Mouse (Mus musculus) midbrain, postnatal 0 days (tissue): Measurements from ENCODE around the gene Tmod2. TPM values are rescaled to one million over a fixed set of nuclear protein-coding genes. Genes with fewer than 3 reads are reported as not detected.
"Not testable (repeated sequence)": the region's sequence is repeated elsewhere in the genome, so short reads cannot be mapped to it uniquely, and the experiment has no call there.

ENCODE experiments used
- ATAC-seq: fragments of 200-750 bp; cut with Nextera tagmentation; 2 replicates; pipeline ENCODE4 v1.8.0; 2017; ENCODE audit warnings: moderate number of reproducible peaks, mild to moderate bottlenecking, moderate TSS enrichment, moderate library complexity; ENCODE audit not compliant: low FRiP score
- DNase-seq: peaks from one replicate; pipeline ENCODE4 v3.0.0-alpha.2; 2015; ENCODE audit warnings: low spot score
- H3K27ac ChIP-seq: fragments of 300-500 bp; sonication (generic); 2 replicates; pipeline ENCODE4 v1.5.1; 2014; ENCODE audit warnings: low read depth, mild to moderate bottlenecking, low read length, mixed read lengths
- H3K27me3 ChIP-seq: fragments of 300-500 bp; sonication (generic); 2 replicates; pipeline ENCODE4 v1.6.1; 2014; ENCODE audit warnings: low read length, control low read depth, mixed read lengths; ENCODE audit not compliant: insufficient read depth
- H3K36me3 ChIP-seq: fragments of 300-500 bp; sonication (generic); 2 replicates; pipeline ENCODE4 v1.6.1; 2014; ENCODE audit warnings: low read length, control low read depth, mixed read lengths; ENCODE audit not compliant: insufficient read depth
- H3K4me1 ChIP-seq: fragments of 300-500 bp; sonication (generic); 2 replicates; pipeline ENCODE4 v1.6.1; 2014; ENCODE audit warnings: mild to moderate bottlenecking, control low read depth, antibody characterized with exemption, low read length, mixed read lengths; ENCODE audit not compliant: insufficient read depth
- H3K4me2 ChIP-seq: fragments of 300-500 bp; sonication (generic); 2 replicates; pipeline ENCODE4 v1.6.1; 2014; ENCODE audit warnings: low read depth, mild to moderate bottlenecking, low read length, mixed read lengths; ENCODE audit not compliant: poor library complexity, severe bottlenecking
- H3K4me3 ChIP-seq: fragments of 300-500 bp; sonication (generic); 2 replicates; pipeline ENCODE4 v1.5.1; 2014; ENCODE audit warnings: low read depth, mild to moderate bottlenecking, low read length, moderate library complexity
- H3K9ac ChIP-seq: fragments of 300-500 bp; sonication (generic); replicated peaks from 2 replicates; pipeline ENCODE4 v1.6.1; 2014; ENCODE audit warnings: mild to moderate bottlenecking, low read length, moderate library complexity, mixed read lengths; ENCODE audit not compliant: poor library complexity, severe bottlenecking
- H3K9me3 ChIP-seq: fragments of 300-500 bp; sonication (generic); 2 replicates; pipeline ENCODE4 v1.6.1; 2016; ENCODE audit warnings: low read length, control low read depth
- CTCF ChIP-seq: IDR thresholded peaks from 2 replicates; pipeline ENCODE4 v1.5.1; 2016; ENCODE audit warnings: antibody characterized with exemption, mild to moderate bottlenecking
- WGBS: fragments of 180-500 bp; shearing (Covaris S2); extraction: QIAGEN DNeasy Blood & Tissue Kit; methylation state at CpG from one replicate; pipeline ENCODE4 v1.1.7; 2014; 5-methylcytosine and 5-hydroxymethylcytosine counted together
- polyA plus RNA-seq: library from polyadenylated mRNA; unstranded; fragments of >200 nt; fragmentation: Nextera tagmentation; extraction: Ambion mirVana; gene quantifications from 2 replicates; pipeline ENCODE4 v1.2.1, GENCODE M21; 2015
- total RNA-seq: library from RNA; depleted of rRNA; stranded (reverse); fragments of >200 nt; gene quantifications from 2 replicates; pipeline ENCODE4 v1.2.3, GENCODE M21; 2014

The Tmod2 gene
- total and polyA plus RNA-seq, 2 experiments from 2014 or later: 168 to 434 TPM

DNA sequence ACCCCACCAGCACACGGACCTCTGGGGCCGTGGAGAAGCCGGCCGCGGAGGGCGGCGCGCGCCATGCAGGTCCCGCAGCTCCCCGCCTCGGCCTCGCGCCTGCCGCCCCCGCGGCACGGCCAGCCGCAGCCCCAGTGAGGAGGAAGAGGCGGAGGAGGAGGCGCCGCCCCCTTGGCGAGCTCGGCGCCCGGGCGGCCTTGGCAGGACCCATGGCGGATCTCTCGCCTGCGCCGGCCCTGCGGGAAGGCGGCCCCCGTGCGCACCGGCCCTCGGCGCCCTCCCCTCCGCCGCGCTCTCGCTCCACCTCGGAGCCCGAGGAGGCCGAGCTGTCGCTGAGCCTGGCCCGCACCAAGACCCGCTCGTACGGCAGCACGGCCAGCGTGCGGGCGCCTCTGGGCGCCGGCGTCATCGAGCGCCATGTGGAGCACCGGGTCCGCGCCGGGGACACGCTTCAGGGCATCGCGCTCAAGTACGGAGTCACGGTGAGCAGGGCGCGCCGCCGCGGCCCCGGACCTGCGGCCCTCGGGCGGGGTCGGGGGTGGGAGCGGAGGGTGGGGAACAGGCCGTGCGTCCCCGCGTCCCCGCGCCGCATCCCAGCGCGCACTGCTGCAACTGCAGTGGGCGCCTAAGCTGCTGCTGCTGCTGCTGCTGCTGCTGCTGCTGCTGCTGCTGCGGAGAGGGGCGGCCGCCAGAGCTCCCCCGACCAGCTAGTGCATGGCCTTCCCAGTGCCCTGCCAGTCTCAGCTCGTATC is 14.6 kb upstream of the Tmod2 start, which contains the start of gene Lysmd2:
TSS of gene Lysmd2 (plus strand) at position 186 of the 752 bp plus-strand sequence.
- Histone ChIP-seq H3K27ac (peak within 1 kb of the TSS; percentile 99), H3K4me1 (no peaks in the 10 kb centered on the region), H3K4me2 (peak within 1 kb of the TSS; percentile 87), H3K9ac (peak within 1 kb of the TSS; percentile 98), H3K9me3 (no peaks in the 10 kb centered on the region), H3K4me3 (peak within 1 kb of the TSS; percentile 76), H3K27me3 (no peaks in the 10 kb centered on the region), H3K36me3 (no peaks in the 10 kb centered on the region)
- ATAC-seq: peak; percentile 85
- no peak for TF ChIP-seq CTCF
- peak; percentile 60 for DNase-seq
- under 1% methylated on average over 68 of the region's 94 CpGs for WGBS

DNA sequence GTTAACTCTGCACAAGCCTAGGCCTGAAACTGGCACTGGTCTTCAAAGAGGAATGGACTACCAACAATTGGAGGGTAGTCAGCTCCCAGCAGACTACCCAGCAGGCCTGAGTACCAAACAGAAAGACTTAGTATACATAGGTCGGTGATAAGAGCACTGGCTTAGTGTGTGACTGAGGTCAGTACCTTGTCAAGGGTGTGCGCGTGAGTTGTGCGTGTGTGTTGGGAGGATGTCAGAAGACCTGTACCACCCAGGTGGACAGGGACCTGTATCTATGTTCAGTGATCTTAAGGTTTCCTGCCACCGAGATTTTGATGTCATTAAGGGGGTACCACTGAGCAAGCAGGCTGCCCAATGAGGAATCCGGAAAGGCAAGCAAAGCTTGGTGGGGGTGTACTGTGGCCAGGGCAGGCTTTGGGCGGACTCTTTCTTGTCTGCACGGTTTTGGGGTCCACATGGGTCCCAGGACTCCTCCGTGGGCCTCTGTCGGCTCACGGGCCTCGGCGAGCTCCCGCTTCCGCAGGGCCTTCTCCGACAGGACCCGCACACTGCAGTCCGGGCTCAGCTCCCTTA is 13.9 kb upstream of the Tmod2 start:
- Histone ChIP-seq H3K4me3 (peak overlapping the region; percentile 76), H3K27ac (peak overlapping the region; percentile 99), H3K36me3 (no peaks in the 10 kb centered on the region), H3K27me3 (no peaks in the 10 kb centered on the region), H3K4me1 (no peaks in the 10 kb centered on the region), H3K9ac (peak overlapping the region; percentile 98), H3K9me3 (no peaks in the 10 kb centered on the region), H3K4me2 (peak overlapping the region; percentile 87)
- DNase-seq: peak; percentile 22
- WGBS: 13% methylated on average over 17 of the region's 18 CpGs
- TF ChIP-seq CTCF: no peak
- ATAC-seq: peak; percentile 71; the same call in 1 of the 2 replicates

DNA sequence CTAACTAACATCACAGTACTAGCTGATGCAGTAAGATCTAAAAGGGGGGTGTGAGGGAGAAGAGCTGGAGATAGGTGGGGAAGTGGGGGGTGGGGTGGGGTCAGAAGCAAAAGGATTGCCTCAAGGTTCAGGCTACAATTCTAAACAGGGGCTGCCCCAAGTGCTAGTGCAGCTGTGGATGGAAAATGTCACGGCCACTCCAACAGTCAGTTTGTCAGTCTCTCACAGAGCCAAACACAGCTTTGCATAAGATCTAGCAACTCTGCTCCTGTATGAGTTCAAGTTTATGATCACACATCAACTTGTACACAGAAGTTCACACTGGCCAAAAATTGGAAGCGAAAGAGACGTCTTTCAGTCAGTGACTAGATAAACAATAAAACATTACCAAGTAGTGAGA is 10.3 kb upstream of the Tmod2 start:
- ATAC-seq (no peak), DNase-seq (no peak)
- H3K27ac ChIP-seq: no peak overlapping the region
- H3K4me3 ChIP-seq: no peak overlapping the region
- H3K9me3 ChIP-seq: no peaks in the 10 kb centered on the region
- no peak overlapping the region for H3K4me2 ChIP-seq
- H3K27me3 ChIP-seq: no peaks in the 10 kb centered on the region
- H3K4me1 ChIP-seq: no peaks in the 10 kb centered on the region
- no peak for TF ChIP-seq CTCF
- H3K9ac ChIP-seq: no peak overlapping the region
- no peaks in the 10 kb centered on the region for H3K36me3 ChIP-seq
- 90% methylated on average over 3 of the region's 3 CpGs for WGBS

DNA sequence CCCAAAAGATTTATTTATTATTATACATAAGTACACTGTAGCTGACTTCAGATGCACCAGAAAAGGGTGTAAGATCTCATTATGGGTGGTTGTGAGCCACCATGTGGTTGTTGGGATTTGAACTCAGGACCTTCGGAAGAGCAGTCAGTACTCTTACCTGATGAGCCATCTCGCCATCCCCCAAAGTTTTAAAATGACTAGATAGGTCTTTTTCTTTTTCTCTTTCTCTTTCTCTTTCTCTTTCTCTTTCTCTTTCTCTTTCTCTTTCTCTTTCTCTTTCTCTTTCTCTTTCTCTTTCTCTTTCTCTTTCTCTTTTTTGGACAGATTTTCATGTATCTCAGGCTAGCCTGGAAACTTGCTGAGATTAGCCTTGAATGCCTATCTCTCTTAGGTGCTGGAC is 8.6 kb upstream of the Tmod2 start:
- not testable (repeated sequence) for ATAC-seq, H3K9me3 ChIP-seq, H3K27me3 ChIP-seq, H3K36me3 ChIP-seq, H3K9ac ChIP-seq, DNase-seq, H3K27ac ChIP-seq, H3K4me1 ChIP-seq, H3K4me3 ChIP-seq, H3K4me2 ChIP-seq
- WGBS: 90% methylated on average over 2 of the region's 2 CpGs

DNA sequence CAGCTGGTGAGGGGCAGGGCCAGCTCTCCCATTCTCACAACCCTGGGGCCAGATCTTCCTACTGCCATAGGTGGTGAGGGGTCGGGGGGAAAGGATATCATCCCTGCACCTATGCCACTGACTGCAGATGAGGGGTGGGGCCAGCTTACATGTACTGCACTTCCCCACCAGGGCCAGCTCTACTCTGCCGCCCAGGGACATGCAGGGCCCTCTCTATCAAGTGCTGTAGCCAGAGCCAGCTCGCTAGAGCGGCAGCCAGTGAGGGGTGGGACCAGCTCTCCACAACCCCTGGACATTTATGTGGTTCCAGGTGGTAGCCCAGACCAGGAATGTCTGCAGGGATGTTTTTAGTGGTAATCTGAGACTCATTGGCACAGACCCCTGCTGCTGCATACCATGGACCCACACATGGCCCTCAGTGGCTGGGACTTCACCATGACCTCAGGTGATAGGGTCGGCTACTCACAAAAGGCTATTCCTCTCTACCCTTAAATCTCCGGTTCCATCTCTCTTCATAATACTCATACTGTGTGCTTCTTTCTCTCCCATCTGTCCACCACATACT is 7.8 kb upstream of the Tmod2 start:
- 92% methylated on average over 6 of the region's 6 CpGs for WGBS
- Histone ChIP-seq H3K9me3 (no peaks in the 10 kb centered on the region), H3K27me3 (no peaks in the 10 kb centered on the region), H3K4me3 (no peak overlapping the region), H3K4me2 (no peak overlapping the region), H3K27ac (no peak overlapping the region), H3K36me3 (no peaks in the 10 kb centered on the region), H3K9ac (no peak overlapping the region), H3K4me1 (no peaks in the 10 kb centered on the region)
- DNase-seq (no peak), ATAC-seq (peak; percentile 16)
- no peak for TF ChIP-seq CTCF

DNA sequence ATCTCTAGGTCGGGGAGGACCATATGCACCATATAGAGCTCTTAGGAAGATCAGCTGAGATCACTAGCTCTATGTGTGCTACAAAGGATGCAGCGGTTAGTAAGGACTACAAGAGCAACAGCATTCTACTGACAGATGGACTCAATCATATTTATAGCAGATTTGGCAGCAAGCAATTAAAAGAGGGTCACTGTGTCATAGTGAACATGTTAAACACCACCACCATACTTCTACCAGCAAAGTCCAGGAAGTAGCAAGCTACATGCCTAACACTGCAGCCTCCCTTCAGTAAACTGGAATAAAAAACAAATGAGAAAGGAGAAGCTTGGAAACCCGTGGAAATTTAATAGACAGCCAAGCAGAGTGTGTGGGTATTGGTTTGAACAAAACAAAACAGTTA is 5.4 kb upstream of the Tmod2 start:
- 80% methylated on average over 3 of the region's 3 CpGs for WGBS
- TF ChIP-seq CTCF: no peak

More for the DNA sequence above, 5.4 kb upstream of the Tmod2 start:
- no peak overlapping the region for H3K4me3 ChIP-seq
- no peaks in the 10 kb centered on the region for H3K36me3 ChIP-seq
- H3K27me3 ChIP-seq: no peaks in the 10 kb centered on the region
- H3K9me3 ChIP-seq: no peaks in the 10 kb centered on the region
- no peaks in the 10 kb centered on the region for H3K4me1 ChIP-seq
- no peak overlapping the region for H3K4me2 ChIP-seq
- ATAC-seq: no peak
- DNase-seq: no peak
- H3K27ac ChIP-seq: no peak overlapping the region
- H3K9ac ChIP-seq: no peak overlapping the region
